Mouse (Mus musculus): ENCODE measurements at regions not wholly inside any gene's neighbourhood (a gene's known extent, or its start where the extent isn't known, plus 50 kb on each side); places are given as distances from the start of the nearest gene placed in this dataset.
"Not testable (repeated sequence)": the region's sequence is repeated elsewhere in the genome, so short reads cannot be mapped to it uniquely, and the experiment has no call there.

DNA sequence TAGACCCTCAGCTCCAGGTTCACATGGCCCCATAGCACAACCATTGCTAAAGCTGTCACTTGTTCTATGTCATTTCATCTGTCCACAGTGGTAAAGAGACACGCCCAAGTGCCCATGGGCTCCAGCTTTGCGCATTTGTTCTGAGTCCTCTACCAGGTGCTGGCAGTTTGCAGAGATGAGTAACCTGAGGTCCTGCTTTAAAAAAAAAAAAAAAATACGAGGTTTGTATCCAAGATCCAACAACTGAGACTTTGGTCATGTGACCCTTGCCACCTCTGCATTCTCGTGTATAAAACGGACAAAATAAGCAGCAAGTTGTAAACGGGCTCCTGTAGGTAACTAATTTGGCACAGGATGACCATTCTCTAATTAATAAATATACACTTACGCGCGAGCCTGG, 79.9 kb downstream of the Cpn2 start:
- no peak for DNase-seq (ENCODE audit: low read depth, low spot score)
- WGBS = 15% methylated on average over 9 of the region's 9 CpGs

DNA sequence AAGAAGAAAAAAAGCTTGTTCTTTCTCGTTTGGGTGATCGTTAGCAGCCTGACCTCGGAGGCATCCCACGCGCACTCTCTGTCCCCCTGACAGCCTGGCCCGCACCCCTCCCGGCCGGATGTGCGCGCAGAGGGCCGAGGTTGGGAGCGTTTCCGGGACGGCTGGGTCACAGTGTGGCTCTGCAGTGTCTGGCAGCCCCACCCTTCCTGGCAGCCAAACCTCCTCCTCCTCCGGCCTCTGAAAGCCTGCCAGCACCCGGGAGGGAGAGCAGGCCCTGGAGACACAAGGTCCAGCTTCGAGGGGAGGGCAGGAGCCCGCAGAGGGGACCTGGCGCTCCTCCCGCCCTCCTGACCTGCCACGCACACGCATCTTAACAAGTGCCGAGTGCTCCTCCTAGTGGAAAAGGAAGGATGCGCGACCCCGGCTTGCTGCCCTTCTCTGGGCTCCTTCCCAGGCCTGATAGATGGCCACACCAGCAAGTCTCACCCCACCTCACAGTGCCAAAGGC, 79.3 kb downstream of the Cpn2 start:
- peak; percentile 76 for DNase-seq (ENCODE audit: low read depth, low spot score)
- WGBS = under 1% methylated on average over 26 of the region's 26 CpGs

DNA sequence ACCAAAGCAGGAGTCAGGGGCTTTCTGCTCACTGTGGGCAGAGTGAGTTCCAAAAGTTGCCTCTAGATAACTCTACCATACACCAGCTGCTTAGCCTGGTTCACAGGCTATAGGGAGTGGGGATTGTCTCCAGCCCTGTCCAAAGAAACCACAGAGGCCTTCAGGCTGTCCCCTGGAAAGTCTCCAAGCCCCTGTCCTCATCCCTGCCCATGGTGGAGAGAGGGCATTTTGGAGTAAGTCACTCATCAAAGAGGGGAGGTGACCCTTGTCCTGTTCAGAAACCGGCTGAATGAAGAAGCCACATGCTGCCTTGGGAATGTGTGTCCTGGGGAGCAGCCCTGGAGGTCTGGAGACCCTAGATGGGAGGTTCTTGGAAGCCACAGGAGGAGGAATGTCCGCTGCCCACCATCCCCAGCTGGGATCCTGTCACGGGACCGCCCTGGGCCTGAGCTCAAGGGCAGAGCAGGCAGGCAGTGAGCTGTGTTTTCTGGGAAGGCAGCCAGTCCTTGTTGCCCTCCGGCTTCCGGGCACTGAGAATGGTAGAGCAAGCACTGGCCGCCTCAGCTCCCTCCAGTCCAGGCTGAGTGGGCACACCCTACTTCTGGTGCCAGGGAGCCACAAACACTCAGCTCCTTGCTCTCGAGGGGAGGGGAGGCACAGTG, 78.4 kb downstream of the Cpn2 start:
- 43% methylated on average over 8 of the region's 8 CpGs for WGBS
- DNase-seq (ENCODE audit: low read depth, low spot score) = no peak

DNA sequence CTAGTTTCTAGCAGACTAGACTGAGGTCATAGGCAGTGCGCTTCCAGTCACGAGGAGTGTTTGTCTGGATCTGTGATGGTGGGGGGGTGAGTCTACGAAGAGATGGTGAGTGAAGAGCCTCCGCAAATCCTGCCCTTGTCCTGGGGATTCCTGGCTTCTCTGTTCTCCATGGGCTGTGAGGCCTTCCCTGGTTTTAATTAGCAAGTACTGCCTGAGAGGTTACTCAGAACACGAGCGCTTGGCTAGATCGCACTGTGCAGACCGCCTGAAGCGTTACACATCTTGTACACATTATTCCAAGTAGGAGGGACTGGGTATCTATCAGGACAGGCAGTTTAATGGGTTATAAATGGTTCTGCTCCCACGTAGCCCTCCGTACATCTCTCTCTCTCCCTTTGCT, 76.9 kb downstream of the Cpn2 start:
- WGBS = 91% methylated on average over 11 of the region's 11 CpGs
- DNase-seq (ENCODE audit: low read depth, low spot score) = no peak

GRCm38 (mm10) chr16:30190935-30191514, 76.3 kb downstream of the Cpn2 start:
- DNase-seq (ENCODE audit: low read depth, low spot score) = no peak
- WGBS = 87% methylated on average over 15 of the region's 15 CpGs

GRCm38 (mm10) chr16:30193294-30194261, 73.7 kb downstream of the Cpn2 start:
- 79% methylated on average over 8 of the region's 8 CpGs for WGBS
- DNase-seq (ENCODE audit: low read depth, low spot score) = no peak

DNA sequence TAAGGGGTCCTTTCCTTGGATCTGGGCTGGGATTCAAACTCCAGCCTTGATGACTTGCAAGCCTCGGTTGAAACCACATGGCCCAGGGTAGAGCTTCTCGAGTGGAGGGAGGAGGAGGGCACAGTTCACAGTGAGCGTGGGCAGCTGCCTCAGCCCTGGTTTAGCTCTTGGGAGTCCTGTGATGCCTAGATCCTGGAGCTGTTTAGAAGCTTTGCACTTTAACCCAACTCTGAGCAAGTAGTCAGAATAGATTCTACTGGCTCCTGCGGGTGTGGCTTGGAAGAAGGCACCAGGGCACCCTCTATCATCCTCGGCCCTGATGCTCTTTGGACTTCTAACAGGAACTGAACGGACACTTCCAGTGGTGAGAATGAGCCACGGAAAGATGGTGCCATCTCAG, 72.5 kb downstream of the Cpn2 start:
- WGBS = 54% methylated on average over 7 of the region's 7 CpGs
- no peak for DNase-seq (ENCODE audit: low read depth, low spot score)

DNA sequence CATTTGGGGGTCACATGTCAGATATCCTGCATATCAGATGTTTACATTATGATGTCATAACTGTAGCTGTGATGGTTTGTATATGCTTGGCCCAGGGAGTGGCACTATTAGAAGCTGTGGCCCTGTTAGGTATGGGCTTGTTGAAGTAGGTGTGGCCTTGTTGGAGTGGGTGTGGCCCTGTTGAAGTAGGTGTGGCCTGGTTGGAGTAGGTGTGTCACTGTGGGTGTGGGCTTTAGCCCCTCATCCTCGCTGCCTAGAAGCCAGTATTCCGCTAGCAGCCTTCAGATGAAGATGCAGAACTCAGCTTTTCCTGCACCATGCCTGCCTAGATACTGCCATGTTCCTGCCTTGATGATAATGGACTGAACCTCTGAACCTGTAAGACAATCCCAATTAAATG, 71.4 kb downstream of the Cpn2 start:
- WGBS = 87% methylated on average over 2 of the region's 2 CpGs
- DNase-seq (ENCODE audit: low read depth, low spot score) = not testable (repeated sequence)

- no peak for DNase-seq (ENCODE audit: low read depth, low spot score)
- WGBS = 68% methylated on average over 3 of the region's 3 CpGs
Observed at GRCm38 (mm10) chr16:30197351-30197750, 69.9 kb downstream of the Cpn2 start.

DNA sequence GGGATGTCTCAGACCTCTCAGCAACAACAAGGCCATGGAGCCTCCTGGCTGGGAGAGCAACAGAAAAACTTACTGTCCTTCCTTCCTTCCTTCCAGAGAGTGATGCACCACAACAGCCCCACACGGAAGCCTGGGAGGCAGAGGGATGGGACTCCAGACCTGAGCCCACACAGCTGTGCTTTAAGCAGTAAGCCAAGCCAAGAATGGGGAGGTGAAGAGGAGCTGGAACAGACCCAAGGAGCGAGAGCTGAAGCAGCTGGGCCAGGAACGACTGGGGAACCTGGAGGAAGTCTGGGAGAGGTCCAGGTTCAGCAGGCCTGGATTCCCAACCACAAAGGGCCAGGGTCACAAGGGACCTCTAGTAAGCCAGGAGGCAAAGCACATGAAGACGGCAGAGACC, 67.5 kb downstream of the Cpn2 start:
- no peak for DNase-seq (ENCODE audit: low read depth, low spot score)

GRCm38 (mm10) chr16:30204144-30204543, 63.2 kb downstream of the Cpn2 start:
- 40% methylated on average over 4 of the region's 4 CpGs for WGBS
- no peak for DNase-seq (ENCODE audit: low read depth, low spot score)

More for the DNA sequence above, 67.5 kb downstream of the Cpn2 start:
- 39% methylated on average over 4 of the region's 4 CpGs for WGBS

GRCm38 (mm10) chr16:30205314-30205815, 61.9 kb downstream of the Cpn2 start:
- DNase-seq (ENCODE audit: low read depth, low spot score) = no peak
- 59% methylated on average over 8 of the region's 8 CpGs for WGBS

GRCm38 (mm10) chr16:30205816-30206356, 61.4 kb downstream of the Cpn2 start:
- 59% methylated on average over 15 of the region's 15 CpGs for WGBS
- no peak for DNase-seq (ENCODE audit: low read depth, low spot score)

Measured in large intestine, adult 2 months (tissue).